Mouse (Mus musculus) thymus, adult 18-20 months (tissue): ENCODE results near the gene Heatr4.
"Not testable (repeated sequence)": the region's sequence is repeated elsewhere in the genome, so short reads cannot be mapped to it uniquely, and the experiment has no call there.

ENCODE experiments used
- DNase-seq, 2 experiments: peaks; one replicate each; pipeline ENCODE4 v3.0.0; 2022; ENCODE audit warnings: mixed read lengths in 2 of 2

Heatr4 gene

GRCm38 (mm10) chr12:83997221-83997620, 12.6 kb upstream of the Heatr4 start:
- DNase-seq: no peak

GRCm38 (mm10) chr12:83989378-83989777, 4.7 kb upstream of the Heatr4 start:
- no peak for DNase-seq

GRCm38 (mm10) chr12:83988483-83988882, 3.8 kb upstream of the Heatr4 start:
- DNase-seq: no peak

- DNase-seq: peak; percentile 63 to 75
These were observed 3.2 kb upstream of the Heatr4 start, which contains the start of gene Acot2 for GRCm38 (mm10) chr12:83987583-83988441. Gene Acot2 (plus strand): TSS chr12:83987861.

GRCm38 (mm10) chr12:83987242-83987582, 2.6 kb upstream of the Heatr4 start:
- no peak for DNase-seq

GRCm38 (mm10) chr12:83981615-83982014, 3.0 kb downstream of the Heatr4 start:
- DNase-seq: no peak

- DNase-seq: no peak
These were observed 5.8 kb downstream of the Heatr4 start for GRCm38 (mm10) chr12:83978862-83979261.

- no peak for DNase-seq
These were observed 12.5 kb downstream of the Heatr4 start for GRCm38 (mm10) chr12:83972117-83972516.

GRCm38 (mm10) chr12:83965235-83965634, 19.4 kb downstream of the Heatr4 start:
- no peak for DNase-seq

- no peak for DNase-seq
These were observed 26.4 kb downstream of the Heatr4 start for GRCm38 (mm10) chr12:83958278-83958677.

GRCm38 (mm10) chr12:83951711-83952575, 32.7 kb downstream of the Heatr4 start:
- no peak for DNase-seq

- peak; percentile 21 to 22 for DNase-seq
These were observed 33.6 kb downstream of the Heatr4 start for GRCm38 (mm10) chr12:83950840-83951701.

- DNase-seq: peak; percentile 68 to 69
These were observed 34.2 kb downstream of the Heatr4 start, which contains the start of gene Riox1 for GRCm38 (mm10) chr12:83950493-83950839. Gene Riox1 (plus strand): TSS chr12:83950608.

- no peak for DNase-seq
These were observed 34.7 kb downstream of the Heatr4 start for GRCm38 (mm10) chr12:83949776-83950492.

GRCm38 (mm10) chr12:83949043-83949442, 35.6 kb downstream of the Heatr4 start:
- no peak for DNase-seq

- DNase-seq: no peak
These were observed 37.3 kb downstream of the Heatr4 start for GRCm38 (mm10) chr12:83947260-83947811.

GRCm38 (mm10) chr12:83941938-83942337, 42.7 kb downstream of the Heatr4 start:
- no peak for DNase-seq

- DNase-seq: no peak
These were observed 44.6 kb downstream of the Heatr4 start for GRCm38 (mm10) chr12:83940031-83940430.

- no peak for DNase-seq
These were observed 45.3 kb downstream of the Heatr4 start for GRCm38 (mm10) chr12:83939332-83939731.

- not testable (repeated sequence) for DNase-seq
These were observed 46.1 kb downstream of the Heatr4 start for GRCm38 (mm10) chr12:83938592-83938991.

GRCm38 (mm10) chr12:83937600-83937999, 47.1 kb downstream of the Heatr4 start:
- no peak for DNase-seq
